Mouse (Mus musculus): ENCODE results near the gene Tspan12. TPM values are rescaled to one million over a fixed set of nuclear protein-coding genes. Genes with fewer than 3 reads are reported as not detected.
"Not testable (repeated sequence)": the region's sequence is repeated elsewhere in the genome, so short reads cannot be mapped to it uniquely, and the experiment has no call there.

The Tspan12 gene
- total RNA-seq, 2 experiments from 2014 or later, result 39.7 to 44.5 TPM

- no peak for DNase-seq
Observed at GRCm38 (mm10) chr6:21828437-21828836, 23.9 kb downstream of the Tspan12 start.

- DNase-seq, result no peak
Observed at GRCm38 (mm10) chr6:21828001-21828400, 24.3 kb downstream of the Tspan12 start.

GRCm38 (mm10) chr6:21823694-21824093 is 28.6 kb downstream of the Tspan12 start:
- no peak for DNase-seq

GRCm38 (mm10) chr6:21823281-21823680 is 29.0 kb downstream of the Tspan12 start:
- no peak for DNase-seq

- no peak for DNase-seq
Observed at GRCm38 (mm10) chr6:21822721-21823134, 29.6 kb downstream of the Tspan12 start.

- no peak for DNase-seq
Observed at GRCm38 (mm10) chr6:21818107-21818807, 34.1 kb downstream of the Tspan12 start.

GRCm38 (mm10) chr6:21806005-21806404 is 46.3 kb downstream of the Tspan12 start:
- DNase-seq, result no peak

- no peak for DNase-seq
Observed at GRCm38 (mm10) chr6:21805013-21805570, 47.2 kb downstream of the Tspan12 start.

GRCm38 (mm10) chr6:21803483-21804340 is 48.6 kb downstream of the Tspan12 start:
- no peak for DNase-seq

- no peak for DNase-seq
Observed at GRCm38 (mm10) chr6:21798581-21798980, 53.7 kb downstream of the Tspan12 start.

GRCm38 (mm10) chr6:21797087-21797486 is 55.2 kb downstream of the Tspan12 start:
- DNase-seq, result no peak

- DNase-seq, result no peak
Observed at GRCm38 (mm10) chr6:21796413-21796812, 55.9 kb downstream of the Tspan12 start.

GRCm38 (mm10) chr6:21795410-21795809 is 56.9 kb downstream of the Tspan12 start:
- DNase-seq, result no peak

- peak; percentile 66 for DNase-seq
Observed at GRCm38 (mm10) chr6:21795072-21795407, 57.3 kb downstream of the Tspan12 start.

GRCm38 (mm10) chr6:21794337-21795071 is 57.8 kb downstream of the Tspan12 start:
- DNase-seq, result no peak

GRCm38 (mm10) chr6:21791307-21791706 is 61.0 kb downstream of the Tspan12 start:
- DNase-seq, result no peak

GRCm38 (mm10) chr6:21790550-21791086 is 61.7 kb downstream of the Tspan12 start:
- DNase-seq, result no peak

GRCm38 (mm10) chr6:21790036-21790435 is 62.3 kb downstream of the Tspan12 start:
- DNase-seq, result no peak

GRCm38 (mm10) chr6:21789582-21789981 is 62.7 kb downstream of the Tspan12 start:
- DNase-seq, result not testable (repeated sequence)

GRCm38 (mm10) chr6:21787757-21788156 is 64.6 kb downstream of the Tspan12 start:
- no peak for DNase-seq

- DNase-seq, result no peak
Observed at GRCm38 (mm10) chr6:21787274-21787673, 65.0 kb downstream of the Tspan12 start.

All from gastrocnemius, postnatal 10 days (tissue).